Mouse (Mus musculus) thymus, adult 2 months (tissue): Measurements from ENCODE around the gene Zfp142.

Source experiments
- CTCF ChIP-seq: fragments of 200-500 bp; IDR thresholded peaks from 2 replicates; pipeline ENCODE4 v1.5.1; 2012; ENCODE audit warnings: mild to moderate bottlenecking, control low read depth, low read length, moderate library complexity, borderline replicate concordance; ENCODE audit not compliant: control insufficient read depth, poor library complexity, insufficient read depth; ENCODE audit errors: extremely low read depth
- POLR2A ChIP-seq: fragments of 200-500 bp; IDR thresholded peaks from 2 replicates; pipeline ENCODE4 v1.6.1; 2012; ENCODE audit warnings: mild to moderate bottlenecking, low read length, control low read depth, moderate library complexity; ENCODE audit not compliant: control insufficient read depth, poor library complexity, insufficient read depth; ENCODE audit errors: extremely low read depth

DNA sequence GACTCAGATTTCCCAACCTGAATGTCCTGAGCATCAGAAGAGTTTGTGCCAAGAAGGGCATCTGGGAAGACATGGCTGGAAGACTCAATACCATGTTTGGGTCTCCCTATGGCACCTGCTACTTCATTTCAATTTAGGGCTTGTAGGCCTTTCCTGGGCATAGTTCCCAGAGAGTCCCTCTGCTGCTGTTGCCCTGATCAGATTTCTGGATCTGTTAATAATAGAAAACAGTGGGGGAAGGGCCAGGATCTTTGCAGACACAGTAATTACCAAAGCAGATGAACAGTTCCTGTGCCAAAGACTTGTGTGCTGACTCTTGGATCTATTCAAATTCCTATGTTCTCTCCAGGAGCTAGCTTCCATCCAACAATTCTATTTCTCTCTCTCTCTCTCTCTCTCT is 49.4 kb downstream of the Zfp142 start:
- TF ChIP-seq POLR2A (no peak), CTCF (no peak)
